Mouse (Mus musculus) hindbrain, embryonic 11.5 days (tissue): ENCODE data around the gene Slc6a2. TPM values are rescaled to one million over a fixed set of nuclear protein-coding genes. Genes with fewer than 3 reads are reported as not detected.

Source experiments
- ATAC-seq: fragments of 200-750 bp; cut with Nextera tagmentation; 2 replicates; pipeline ENCODE4 v1.8.0; 2017; ENCODE audit warnings: mild to moderate bottlenecking, moderate TSS enrichment, moderate library complexity; ENCODE audit not compliant: low FRiP score
- DNase-seq: peaks from one replicate; pipeline ENCODE4 v3.0.0-alpha.2; 2015; ENCODE audit warnings: low spot score
- H3K27ac ChIP-seq: fragments of 300-500 bp; sonication (generic); 2 replicates; pipeline ENCODE4 v1.5.1; 2014; ENCODE audit warnings: mild to moderate bottlenecking, low read depth, low read length
- H3K27me3 ChIP-seq: fragments of 300-500 bp; sonication (generic); 2 replicates; pipeline ENCODE4 v1.6.1; 2014; ENCODE audit warnings: mild to moderate bottlenecking, low read length, moderate library complexity, mixed read lengths; ENCODE audit not compliant: control insufficient read depth, insufficient read depth
- H3K36me3 ChIP-seq: fragments of 300-500 bp; sonication (generic); 2 replicates; pipeline ENCODE4 v1.6.1; 2014; ENCODE audit warnings: mild to moderate bottlenecking, low read length, moderate library complexity, mixed read lengths; ENCODE audit not compliant: control insufficient read depth, insufficient read depth
- H3K4me1 ChIP-seq: fragments of 300-500 bp; sonication (generic); replicated peaks from 2 replicates; pipeline ENCODE4 v1.6.1; 2014; ENCODE audit warnings: low read length, mixed read lengths; ENCODE audit not compliant: control insufficient read depth, insufficient read depth
- H3K4me2 ChIP-seq: fragments of 300-500 bp; sonication (generic); replicated peaks from 2 replicates; pipeline ENCODE4 v1.6.1; 2014; ENCODE audit warnings: mild to moderate bottlenecking, low read depth, low read length
- H3K4me3 ChIP-seq: fragments of 300-500 bp; sonication (generic); 2 replicates; pipeline ENCODE4 v1.5.1; 2014; ENCODE audit warnings: low read depth, low read length
- H3K9ac ChIP-seq: fragments of 300-500 bp; sonication (generic); 2 replicates; pipeline ENCODE4 v1.6.1; 2014; ENCODE audit warnings: low read depth, low read length
- H3K9me3 ChIP-seq: fragments of 300-500 bp; sonication (generic); 2 replicates; pipeline ENCODE4 v1.6.1; 2016; ENCODE audit warnings: low read length; ENCODE audit not compliant: control insufficient read depth
- WGBS: fragments of 180-500 bp; shearing (Covaris S2); extraction: QIAGEN DNeasy Blood & Tissue Kit; methylation state at CpG from one replicate; pipeline ENCODE4 v1.1.7; 2014; 5-methylcytosine and 5-hydroxymethylcytosine counted together
- polyA plus RNA-seq: library from polyadenylated mRNA; unstranded; fragments of >200 nt; fragmentation: Nextera tagmentation; extraction: Ambion mirVana; gene quantifications from 2 replicates; pipeline ENCODE4 v1.2.1, GENCODE M21; 2014

Gene Slc6a2
- polyA plus RNA-seq, result 0.19 and 0.49 TPM in 2 replicates

- H3K4me2 ChIP-seq, result peak within 1 kb of the TSS; percentile 90
- H3K27me3 ChIP-seq, result peaks cover 34% of the 10 kb centered on the region
- peaks cover 4% of the 10 kb centered on the region for H3K4me1 ChIP-seq
- H3K36me3 ChIP-seq, result no peaks in the 10 kb centered on the region
- H3K4me3 ChIP-seq, result peak within 1 kb of the TSS; percentile 34
- H3K9me3 ChIP-seq, result no peaks in the 10 kb centered on the region
- H3K9ac ChIP-seq, result 0 out of 2 replicates have a peak within 1 kb of the TSS, but pooled peaks have one; percentile 19
- WGBS, result 72% methylated on average over 10 of the region's 10 CpGs
- ATAC-seq (no peak), DNase-seq (no peak)
- H3K27ac ChIP-seq, result no peak within 1 kb of the TSS
Measured at GRCm38 (mm10) chr8:92959779-92960178, at the start of gene Slc6a2. Slc6a2 (plus strand) TSS chr8:92960079.

GRCm38 (mm10) chr8:92911477-92911876 is 48.4 kb upstream of the Slc6a2 start:
- DNase-seq, result no peak
- WGBS, result 87% methylated on average over 3 of the region's 3 CpGs
- Histone ChIP-seq H3K4me1 (no peaks in the 10 kb centered on the region), H3K36me3 (no peaks in the 10 kb centered on the region), H3K9me3 (no peaks in the 10 kb centered on the region), H3K4me3 (no peak overlapping the region), H3K27me3 (no peaks in the 10 kb centered on the region), H3K9ac (no peak overlapping the region), H3K4me2 (no peak overlapping the region), H3K27ac (no peak overlapping the region)
- ATAC-seq, result no peak

GRCm38 (mm10) chr8:92913396-92913795 is 46.5 kb upstream of the Slc6a2 start:
- no peak for DNase-seq
- WGBS, result 81% methylated on average over 7 of the region's 7 CpGs
- Histone ChIP-seq H3K4me3 (no peak overlapping the region), H3K27me3 (no peaks in the 10 kb centered on the region), H3K4me2 (no peak overlapping the region), H3K27ac (no peak overlapping the region), H3K9ac (no peak overlapping the region), H3K9me3 (no peaks in the 10 kb centered on the region), H3K36me3 (no peaks in the 10 kb centered on the region), H3K4me1 (no peaks in the 10 kb centered on the region)
- no peak for ATAC-seq

GRCm38 (mm10) chr8:92916082-92916481 is 43.8 kb upstream of the Slc6a2 start:
- Histone ChIP-seq H3K4me1 (no peaks in the 10 kb centered on the region), H3K36me3 (no peaks in the 10 kb centered on the region), H3K9ac (no peak overlapping the region), H3K4me2 (no peak overlapping the region), H3K9me3 (no peaks in the 10 kb centered on the region), H3K27ac (no peak overlapping the region), H3K27me3 (no peaks in the 10 kb centered on the region), H3K4me3 (no peak overlapping the region)
- 75% methylated on average over 3 of the region's 3 CpGs for WGBS
- no peak for ATAC-seq
- no peak for DNase-seq

GRCm38 (mm10) chr8:92921768-92922167 is 38.1 kb upstream of the Slc6a2 start:
- no peak for DNase-seq
- no peak for ATAC-seq
- Histone ChIP-seq H3K36me3 (no peaks in the 10 kb centered on the region), H3K4me3 (no peak overlapping the region), H3K27ac (no peak overlapping the region), H3K4me2 (no peak overlapping the region), H3K27me3 (no peaks in the 10 kb centered on the region), H3K9ac (no peak overlapping the region), H3K9me3 (no peaks in the 10 kb centered on the region), H3K4me1 (no peaks in the 10 kb centered on the region)
- WGBS, result 87% methylated on average over 3 of the region's 3 CpGs

- Histone ChIP-seq H3K27ac (no peak overlapping the region), H3K36me3 (no peaks in the 10 kb centered on the region), H3K9me3 (no peaks in the 10 kb centered on the region), H3K27me3 (no peaks in the 10 kb centered on the region), H3K4me2 (no peak overlapping the region), H3K9ac (no peak overlapping the region), H3K4me3 (no peak overlapping the region), H3K4me1 (no peaks in the 10 kb centered on the region)
- ATAC-seq, result no peak
- 76% methylated on average over 4 of the region's 4 CpGs for WGBS
- DNase-seq, result no peak
Measured at GRCm38 (mm10) chr8:92928986-92929385, 30.9 kb upstream of the Slc6a2 start.

GRCm38 (mm10) chr8:92938056-92938455 is 21.8 kb upstream of the Slc6a2 start:
- Histone ChIP-seq H3K27me3 (no peaks in the 10 kb centered on the region), H3K4me3 (no peak overlapping the region), H3K27ac (no peak overlapping the region), H3K4me1 (no peaks in the 10 kb centered on the region), H3K9ac (no peak overlapping the region), H3K36me3 (no peaks in the 10 kb centered on the region), H3K9me3 (no peaks in the 10 kb centered on the region), H3K4me2 (no peak overlapping the region)
- ATAC-seq (no peak), DNase-seq (no peak)
- 85% methylated on average over 4 of the region's 4 CpGs for WGBS

- ATAC-seq (no peak), DNase-seq (no peak)
- H3K27me3 ChIP-seq, result no peaks in the 10 kb centered on the region
- H3K36me3 ChIP-seq, result no peaks in the 10 kb centered on the region
- no peak overlapping the region for H3K9ac ChIP-seq
- H3K9me3 ChIP-seq, result no peaks in the 10 kb centered on the region
- 86% methylated on average over 4 of the region's 4 CpGs for WGBS
- H3K27ac ChIP-seq, result no peak overlapping the region
- no peak overlapping the region for H3K4me3 ChIP-seq
- no peak overlapping the region for H3K4me2 ChIP-seq
- H3K4me1 ChIP-seq, result no peaks in the 10 kb centered on the region
Measured at GRCm38 (mm10) chr8:92949071-92949470, 10.8 kb upstream of the Slc6a2 start.

GRCm38 (mm10) chr8:92950639-92951371 is 9.1 kb upstream of the Slc6a2 start:
- no peaks in the 10 kb centered on the region for H3K4me1 ChIP-seq
- DNase-seq (no peak), ATAC-seq (no peak)
- 80% methylated on average over 12 of the region's 12 CpGs for WGBS
- H3K36me3 ChIP-seq, result no peaks in the 10 kb centered on the region
- H3K4me2 ChIP-seq, result no peak overlapping the region
- no peaks in the 10 kb centered on the region for H3K27me3 ChIP-seq
- H3K27ac ChIP-seq, result no peak overlapping the region
- H3K9ac ChIP-seq, result no peak overlapping the region
- H3K4me3 ChIP-seq, result no peak overlapping the region
- no peaks in the 10 kb centered on the region for H3K9me3 ChIP-seq
